Mouse (Mus musculus) A20 (cell line): ENCODE results near the gene Gfm2.
"Not testable (repeated sequence)": the region's sequence is repeated elsewhere in the genome, so short reads cannot be mapped to it uniquely, and the experiment has no call there.

Experiments used
- DNase-seq: peaks from one replicate; pipeline ENCODE4 v3.0.0-alpha.2; 2011; ENCODE audit warnings: low read depth, low spot score

Gfm2 gene

GRCm38 (mm10) chr13:97137466-97138400 lies at the start of gene Gfm2, which contains the start of gene Nsa2:
TSS of gene Gfm2 (plus strand) at chr13:97137937.
TSS of gene Nsa2 (minus strand) at chr13:97137937.
- peak; percentile 96 for DNase-seq

- DNase-seq: no peak
These were observed 49.6 kb upstream of the Gfm2 start for GRCm38 (mm10) chr13:97088183-97088582.

- no peak for DNase-seq
These were observed 42.0 kb upstream of the Gfm2 start for GRCm38 (mm10) chr13:97095726-97096125.

- DNase-seq: peak; percentile 55
These were observed 38.4 kb upstream of the Gfm2 start, which contains the start of gene Gm6169 for GRCm38 (mm10) chr13:97099187-97099852. TSS of gene Gm6169 (minus strand) at chr13:97099237.

GRCm38 (mm10) chr13:97104996-97105395 lies 32.7 kb upstream of the Gfm2 start:
- no peak for DNase-seq

- not testable (repeated sequence) for DNase-seq
These were observed 30.0 kb upstream of the Gfm2 start for GRCm38 (mm10) chr13:97107721-97108120.

- no peak for DNase-seq
These were observed 28.7 kb upstream of the Gfm2 start for GRCm38 (mm10) chr13:97109046-97109445.

- DNase-seq: no peak
These were observed 16.4 kb upstream of the Gfm2 start for GRCm38 (mm10) chr13:97121341-97121740.

- not testable (repeated sequence) for DNase-seq
These were observed 8.1 kb upstream of the Gfm2 start for GRCm38 (mm10) chr13:97129654-97130053.

- not testable (repeated sequence) for DNase-seq
These were observed 7.3 kb upstream of the Gfm2 start for GRCm38 (mm10) chr13:97130413-97130812.

GRCm38 (mm10) chr13:97138404-97138931 lies 731 bp downstream of the Gfm2 start:
- peak; percentile 44 for DNase-seq

- DNase-seq: no peak
These were observed 4.6 kb downstream of the Gfm2 start for GRCm38 (mm10) chr13:97142321-97142720.

- DNase-seq: peak; percentile 61
These were observed 8.1 kb downstream of the Gfm2 start for GRCm38 (mm10) chr13:97145834-97146233.

- no peak for DNase-seq
These were observed 38.0 kb downstream of the Gfm2 start for GRCm38 (mm10) chr13:97175520-97176264.

GRCm38 (mm10) chr13:97176731-97177130 lies 39.0 kb downstream of the Gfm2 start:
- no peak for DNase-seq

GRCm38 (mm10) chr13:97178943-97179342 lies 41.2 kb downstream of the Gfm2 start:
- no peak for DNase-seq

- DNase-seq: no peak
These were observed 42.5 kb downstream of the Gfm2 start for GRCm38 (mm10) chr13:97180113-97180828.

GRCm38 (mm10) chr13:97182821-97183220 lies 45.1 kb downstream of the Gfm2 start:
- no peak for DNase-seq

GRCm38 (mm10) chr13:97184168-97184567 lies 46.4 kb downstream of the Gfm2 start:
- no peak for DNase-seq

- DNase-seq: no peak
These were observed 46.9 kb downstream of the Gfm2 start for GRCm38 (mm10) chr13:97184656-97185055.

- no peak for DNase-seq
These were observed 48.6 kb downstream of the Gfm2 start for GRCm38 (mm10) chr13:97186346-97186745.
